In genomic region chr8:84773833-84774232, GRCm38 (mm10) we compare ENCODE assay signal across 8 mouse cellular contexts. TPM values are rescaled to one million over a fixed set of nuclear protein-coding genes. Genes with fewer than 3 reads are reported as not detected.
DNase-seq lines count a peak whose midpoint lies in the region; ATAC-seq and TF ChIP-seq lines count a peak whose summit lies in the region.

No protein-coding gene starts in this region.

- DNase-seq in 3134 (ENCODE audit: extremely low read depth, insufficient read length, low spot score) = peak; percentile 81
- DNase-seq in adrenal gland, adult 2 months = peak; percentile 73
- no peak for DNase-seq in liver, adult 2 months (ENCODE audit: extremely low read depth, low read depth, low spot score)

- H3K9me3 ChIP-seq in embryonic facial prominence, embryonic 15.5 days (replicated peaks) = no peaks in the 10 kb centered on the region
- no peaks in the 10 kb centered on the region for H3K9me3 ChIP-seq in heart, embryonic 11.5 days (replicated peaks; ENCODE audit: control insufficient read depth, low read length)
- no peaks in the 10 kb centered on the region for H3K9me3 ChIP-seq in kidney, embryonic 15.5 days (replicated peaks)
- H3K9me3 ChIP-seq in neural tube, embryonic 12.5 days = no peaks in the 10 kb centered on the region

- H3K27ac ChIP-seq in embryonic facial prominence, embryonic 15.5 days (replicated peaks) = peak overlapping the region; percentile 91
- no peak overlapping the region for H3K27ac ChIP-seq in heart, embryonic 11.5 days (ENCODE audit: low read depth, low read length)
- peak overlapping the region; percentile 72 for H3K27ac ChIP-seq in kidney, embryonic 15.5 days
- H3K27ac ChIP-seq in liver, adult 2 months (replicated peaks; ENCODE audit: insufficient read depth, low read depth, low read length) = no peak overlapping the region
- H3K27ac ChIP-seq in neural tube, embryonic 12.5 days = no peak overlapping the region

- H3K4me1 ChIP-seq in embryonic facial prominence, embryonic 15.5 days = peaks cover 76% of the 10 kb centered on the region
- peaks cover 15% of the 10 kb centered on the region; the same call in 1 of the 2 replicates for H3K4me1 ChIP-seq in heart, embryonic 11.5 days (ENCODE audit: control insufficient read depth, insufficient read depth, low read length)
- H3K4me1 ChIP-seq in kidney, embryonic 15.5 days = peaks cover 54% of the 10 kb centered on the region
- H3K4me1 ChIP-seq in liver, adult 2 months (ENCODE audit: control insufficient read depth, insufficient read depth, low read length) = peaks cover 52% of the 10 kb centered on the region
- peaks cover 37% of the 10 kb centered on the region for H3K4me1 ChIP-seq in neural tube, embryonic 12.5 days

- H3K36me3 ChIP-seq in embryonic facial prominence, embryonic 15.5 days = peaks cover 14% of the 10 kb centered on the region
- H3K36me3 ChIP-seq in heart, embryonic 11.5 days (ENCODE audit: control insufficient read depth, insufficient read depth, low read length) = no peaks in the 10 kb centered on the region
- no peaks in the 10 kb centered on the region for H3K36me3 ChIP-seq in kidney, embryonic 15.5 days
- no peaks in the 10 kb centered on the region for H3K36me3 ChIP-seq in liver, adult 2 months (ENCODE audit: control insufficient read depth, insufficient read depth, low read length)
- H3K36me3 ChIP-seq in neural tube, embryonic 12.5 days = no peaks in the 10 kb centered on the region

- no peak for TF ChIP-seq POLR2A in liver, adult 2 months (IDR thresholded peaks at IDR 0.05; ENCODE audit: extremely low read depth, insufficient read depth, low read length)

- peak; percentile 85 for ATAC-seq in embryonic facial prominence, embryonic 15.5 days (ENCODE audit: insufficient number of reproducible peaks, low FRiP score, low TSS enrichment, low read depth)
- ATAC-seq in heart, embryonic 11.5 days (replicated peaks; ENCODE audit: insufficient number of reproducible peaks, low FRiP score, low TSS enrichment) = no peak
- ATAC-seq in kidney, embryonic 15.5 days (replicated peaks; ENCODE audit: low FRiP score) = peak; percentile 82
- ATAC-seq in neural tube, embryonic 12.5 days (ENCODE audit: low FRiP score, low read depth) = peak; percentile 41; the same call in 1 of the 2 replicates
- ATAC-seq in granulocyte monocyte progenitor cell, adult 5-6 weeks (replicated peaks; ENCODE audit: poor library complexity, severe bottlenecking) = no peak

- peak overlapping the region; percentile 32 for H3K4me3 ChIP-seq in embryonic facial prominence, embryonic 15.5 days (replicated peaks)
- H3K4me3 ChIP-seq in heart, embryonic 11.5 days (ENCODE audit: low read depth, low read length) = peak overlapping the region; percentile 34
- H3K4me3 ChIP-seq in kidney, embryonic 15.5 days (replicated peaks) = peak overlapping the region; percentile 29
- peak overlapping the region; percentile 22; the same call in 1 of the 2 replicates for H3K4me3 ChIP-seq in liver, adult 2 months (ENCODE audit: insufficient read depth, low read depth, low read length)
- peak overlapping the region; percentile 23 for H3K4me3 ChIP-seq in neural tube, embryonic 12.5 days

- H3K9ac ChIP-seq in embryonic facial prominence, embryonic 15.5 days = no peak overlapping the region
- peak overlapping the region; percentile 46; the same call in 1 of the 2 replicates for H3K9ac ChIP-seq in heart, embryonic 11.5 days (ENCODE audit: low read depth, low read length)
- no peak overlapping the region for H3K9ac ChIP-seq in kidney, embryonic 15.5 days
- peak overlapping the region; percentile 15 for H3K9ac ChIP-seq in liver, adult 2 months (ENCODE audit: low read depth, low read length)
- 0 out of 2 replicates have a peak overlapping the region, but pooled peaks have one; percentile 0 for H3K9ac ChIP-seq in neural tube, embryonic 12.5 days

- H3K4me2 ChIP-seq in embryonic facial prominence, embryonic 15.5 days (replicated peaks) = peak overlapping the region; percentile 50
- H3K4me2 ChIP-seq in heart, embryonic 11.5 days = peak overlapping the region; percentile 61
- H3K4me2 ChIP-seq in kidney, embryonic 15.5 days = peak overlapping the region; percentile 51
- H3K4me2 ChIP-seq in neural tube, embryonic 12.5 days (replicated peaks) = peak overlapping the region; percentile 50

- WGBS in embryonic facial prominence, embryonic 15.5 days = 0% methylated on average over 19 of the region's 19 CpGs
- 0% methylated on average over 19 of the region's 19 CpGs for WGBS in heart, embryonic 11.5 days (ENCODE audit: insufficient replicate concordance)
- WGBS in kidney, embryonic 15.5 days = under 1% methylated on average over 19 of the region's 19 CpGs
- WGBS in liver, adult 2 months = 3% methylated on average over 19 of the region's 19 CpGs
- whole genome bisulfite sequencing in neural tube, embryonic 12.5 days = under 1% methylated on average over 18 of the region's 19 CpGs

- no peak for TF ChIP-seq CTCF in liver, adult 2 months (IDR thresholded peaks at IDR 0.05; ENCODE audit: low read depth, low read length)

- H3K79me2 ChIP-seq in liver, adult 2 months (ENCODE audit: control insufficient read depth, insufficient read depth, low read length) = peaks cover 20% of the 10 kb centered on the region

- peaks cover 8% of the 10 kb centered on the region; the same call in 1 of the 2 replicates for H3K27me3 ChIP-seq in embryonic facial prominence, embryonic 15.5 days
- H3K27me3 ChIP-seq in heart, embryonic 11.5 days (ENCODE audit: control insufficient read depth, insufficient read depth, low read length) = peaks cover 95% of the 10 kb centered on the region
- H3K27me3 ChIP-seq in kidney, embryonic 15.5 days = peaks cover 96% of the 10 kb centered on the region
- no peaks in the 10 kb centered on the region for H3K27me3 ChIP-seq in liver, adult 2 months (ENCODE audit: control insufficient read depth, insufficient read depth, low read length)
- H3K27me3 ChIP-seq in neural tube, embryonic 12.5 days (replicated peaks) = peaks cover 98% of the 10 kb centered on the region

RNA-seq across cellular contexts. Expression of gene Nfix, which starts 26.3 kb away (rescaled TPM):
- total RNA-seq in adrenal gland, adult 2 months (2021) = 100 to 1,000 TPM in 1 of 2 experiments, 10 to 100 TPM in 1; 91.3 to 113 TPM
- polyA plus RNA-seq in adrenal gland, adult 2 months (2012; rRNA removed) = 47.0 and 59.9 TPM in 2 replicates
- polyA plus RNA-seq in embryonic facial prominence, embryonic 15.5 days (2015; fragmentation: Nextera tagmentation; extraction: Ambion mirVana) = 61.4 and 62.0 TPM in 2 replicates
- 6.1 and 7.6 TPM in 2 replicates for polyA plus RNA-seq in heart, embryonic 11.5 days (2014; fragmentation: Nextera tagmentation; extraction: Ambion mirVana)
- 14.2 and 15.5 TPM in 2 replicates for polyA plus RNA-seq in kidney, embryonic 15.5 days (2015; fragmentation: Nextera tagmentation; extraction: Ambion mirVana)
- 20.7 and 27.5 TPM in 2 replicates for total RNA-seq in liver, adult 2 months (2014; rRNA removed)
- polyA plus RNA-seq in liver, adult 2 months (2012; rRNA removed) = 32.9 and 34.4 TPM in 2 replicates
- 8.4 and 11.2 TPM in 2 replicates for polyA plus RNA-seq in neural tube, embryonic 12.5 days (2016; fragmentation: Nextera tagmentation; extraction: Ambion mirVana)
- total RNA-seq in granulocyte monocyte progenitor cell, adult 5-6 weeks (2014; fragmentation: Nextera tagmentation) = 25.7 and 51.2 TPM in 2 replicates
- total RNA-seq in granulocyte monocyte progenitor cell, adult 5-6 weeks (2017) = 9.5 and 12.8 TPM in 2 replicates

RNA-seq across cellular contexts. Expression of gene Dand5, which starts 48.8 kb away (rescaled TPM):
- 10 to 100 TPM; 11.5 to 12.2 TPM for total RNA-seq in adrenal gland, adult 2 months (2021)
- 5.1 and 7.0 TPM in 2 replicates for polyA plus RNA-seq in adrenal gland, adult 2 months (2012; rRNA removed)
- polyA plus RNA-seq in embryonic facial prominence, embryonic 15.5 days (2015; fragmentation: Nextera tagmentation; extraction: Ambion mirVana) = 8.4 and 8.9 TPM in 2 replicates
- polyA plus RNA-seq in heart, embryonic 11.5 days (2014; fragmentation: Nextera tagmentation; extraction: Ambion mirVana) = 5.0 and 6.0 TPM in 2 replicates
- polyA plus RNA-seq in kidney, embryonic 15.5 days (2015; fragmentation: Nextera tagmentation; extraction: Ambion mirVana) = 6.3 and 7.0 TPM in 2 replicates
- 0.94 and 1.8 TPM in 2 replicates for total RNA-seq in liver, adult 2 months (2014; rRNA removed)
- polyA plus RNA-seq in liver, adult 2 months (2012; rRNA removed) = 2.0 and 2.6 TPM in 2 replicates
- polyA plus RNA-seq in neural tube, embryonic 12.5 days (2016; fragmentation: Nextera tagmentation; extraction: Ambion mirVana) = 6.5 and 8.3 TPM in 2 replicates
- 4.1 and 4.7 TPM in 2 replicates for total RNA-seq in granulocyte monocyte progenitor cell, adult 5-6 weeks (2014; fragmentation: Nextera tagmentation)
- total RNA-seq in granulocyte monocyte progenitor cell, adult 5-6 weeks (2017) = 3.6 and 3.7 TPM in 2 replicates

RNA-seq across cellular contexts. Expression of gene G430095P16Rik, which starts 51.0 kb away (rescaled TPM):
- total RNA-seq in adrenal gland, adult 2 months (2021) = under 1 TPM in 1 of 2 experiments, not detected in 1; 0.59 TPM
- polyA plus RNA-seq in adrenal gland, adult 2 months (2012; rRNA removed) = 0.26 and 0.76 TPM in 2 replicates
- 4.2 and 4.9 TPM in 2 replicates for polyA plus RNA-seq in embryonic facial prominence, embryonic 15.5 days (2015; fragmentation: Nextera tagmentation; extraction: Ambion mirVana)
- polyA plus RNA-seq in heart, embryonic 11.5 days (2014; fragmentation: Nextera tagmentation; extraction: Ambion mirVana) = 3.4 and 5.4 TPM in 2 replicates
- polyA plus RNA-seq in kidney, embryonic 15.5 days (2015; fragmentation: Nextera tagmentation; extraction: Ambion mirVana) = 1.9 and 2.3 TPM in 2 replicates
- not detected in 2 replicates for total RNA-seq in liver, adult 2 months (2014; rRNA removed)
- 0.19 TPM in 1 of 2 replicates, not detected in the other for polyA plus RNA-seq in liver, adult 2 months (2012; rRNA removed)
- 2.5 and 2.6 TPM in 2 replicates for polyA plus RNA-seq in neural tube, embryonic 12.5 days (2016; fragmentation: Nextera tagmentation; extraction: Ambion mirVana)
- 11.0 and 17.9 TPM in 2 replicates for total RNA-seq in granulocyte monocyte progenitor cell, adult 5-6 weeks (2014; fragmentation: Nextera tagmentation)
- total RNA-seq in granulocyte monocyte progenitor cell, adult 5-6 weeks (2017) = 4.4 and 4.8 TPM in 2 replicates

RNA-seq across cellular contexts. Expression of gene Gadd45gip1, which starts 57.5 kb away (rescaled TPM):
- total RNA-seq in adrenal gland, adult 2 months (2021) = 10 to 100 TPM; 72.6 to 74.9 TPM
- 141 and 196 TPM in 2 replicates for polyA plus RNA-seq in adrenal gland, adult 2 months (2012; rRNA removed)
- polyA plus RNA-seq in embryonic facial prominence, embryonic 15.5 days (2015; fragmentation: Nextera tagmentation; extraction: Ambion mirVana) = 46.5 TPM in 2 replicates
- 51.5 and 52.2 TPM in 2 replicates for polyA plus RNA-seq in heart, embryonic 11.5 days (2014; fragmentation: Nextera tagmentation; extraction: Ambion mirVana)
- 52.6 and 53.0 TPM in 2 replicates for polyA plus RNA-seq in kidney, embryonic 15.5 days (2015; fragmentation: Nextera tagmentation; extraction: Ambion mirVana)
- total RNA-seq in liver, adult 2 months (2014; rRNA removed) = 26.7 and 28.1 TPM in 2 replicates
- polyA plus RNA-seq in liver, adult 2 months (2012; rRNA removed) = 29.8 and 34.2 TPM in 2 replicates
- polyA plus RNA-seq in neural tube, embryonic 12.5 days (2016; fragmentation: Nextera tagmentation; extraction: Ambion mirVana) = 39.7 and 40.1 TPM in 2 replicates
- 17.0 and 19.2 TPM in 2 replicates for total RNA-seq in granulocyte monocyte progenitor cell, adult 5-6 weeks (2014; fragmentation: Nextera tagmentation)
- 46.2 and 52.4 TPM in 2 replicates for total RNA-seq in granulocyte monocyte progenitor cell, adult 5-6 weeks (2017)

Comparison
In these comparisons a context has a peak if more than half of its experiments do, and no peak if none do; other contexts are left out.
1. ATAC-seq: peak in embryonic facial prominence, embryonic 15.5 days (single experiment), kidney, embryonic 15.5 days (single experiment) and neural tube, embryonic 12.5 days (single experiment); none in heart, embryonic 11.5 days (single experiment) and granulocyte monocyte progenitor cell, adult 5-6 weeks (single experiment).
2. H3K27ac ChIP-seq: peak in embryonic facial prominence, embryonic 15.5 days (single experiment) and kidney, embryonic 15.5 days (single experiment); none in heart, embryonic 11.5 days (single experiment), liver, adult 2 months (single experiment) and neural tube, embryonic 12.5 days (single experiment).
3. H3K9ac ChIP-seq: peak in heart, embryonic 11.5 days (single experiment), liver, adult 2 months (single experiment) and neural tube, embryonic 12.5 days (single experiment); none in embryonic facial prominence, embryonic 15.5 days (single experiment) and kidney, embryonic 15.5 days (single experiment).
4. Peak in every context shown above with its lines, with median percentiles within 50 percentile points of each other: H3K4me2 ChIP-seq and H3K4me3 ChIP-seq.